Mouse (Mus musculus): ENCODE data around the gene Padi3.

DNA sequence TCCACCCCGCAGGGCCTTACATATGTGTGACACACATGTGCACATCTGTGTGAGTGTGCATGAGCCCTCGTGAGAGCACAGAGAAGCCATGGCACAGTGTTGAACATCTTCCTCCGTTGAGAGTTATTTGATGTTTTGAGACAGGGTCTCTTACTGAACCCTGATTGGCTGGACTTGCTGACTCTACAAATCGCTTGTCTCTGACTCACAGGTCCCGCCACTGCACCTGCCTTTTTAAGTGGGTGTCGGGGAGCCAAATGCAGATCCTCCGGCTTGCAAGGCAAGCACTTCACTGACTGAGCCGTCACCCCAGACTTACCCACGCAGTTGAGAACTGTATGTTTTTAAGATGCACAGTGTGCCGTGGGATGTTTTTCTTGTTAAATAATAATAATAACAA, 34.6 kb downstream of the Padi3 start:
- TF ChIP-seq POLR2A (IDR thresholded peaks at IDR 0.05; ENCODE audit: insufficient read length, low read depth), result no peak
- peak in 1 of 3 experiments; percentile 53 for TF ChIP-seq MYOD1 (IDR thresholded peaks at IDR 0.05; ENCODE audit: control insufficient read depth in 1 of 3, insufficient read length in 2 of 3, low read depth in 2 of 3)
- no peak for TF ChIP-seq USF1 (IDR thresholded peaks at IDR 0.05; ENCODE audit: low read depth)
- no peak for TF ChIP-seq TCF3 (IDR thresholded peaks at IDR 0.05; ENCODE audit: insufficient read length, low read depth)
- no peak for TF ChIP-seq TCF12 (IDR thresholded peaks at IDR 0.05; ENCODE audit: insufficient read depth, poor library complexity, severe bottlenecking)
- no peak for TF ChIP-seq POLR2AphosphoS2 (IDR thresholded peaks at IDR 0.05; ENCODE audit: insufficient read length, low read depth)
- TF ChIP-seq SRF (IDR thresholded peaks at IDR 0.05; ENCODE audit: control insufficient read depth, insufficient read length, low read depth), result no peak
- TF ChIP-seq REST (IDR thresholded peaks at IDR 0.05; ENCODE audit: insufficient read depth, insufficient read length), result no peak
- TF ChIP-seq MAX (IDR thresholded peaks at IDR 0.05; ENCODE audit: low read depth), result no peak
- no peak for TF ChIP-seq E2F4 (IDR thresholded peaks at IDR 0.05; ENCODE audit: insufficient read depth)
- TF ChIP-seq CEBPB (IDR thresholded peaks at IDR 0.05; ENCODE audit: insufficient read depth, poor library complexity, severe bottlenecking), result no peak
- TF ChIP-seq MYOG (IDR thresholded peaks at IDR 0.05; ENCODE audit: control insufficient read depth in 1 of 3, insufficient read depth in 1 of 3, insufficient read length in 2 of 3, low read depth in 2 of 3), result no peak
